Mouse (Mus musculus): Measurements from ENCODE around the gene Hist1h3e. TPM values are rescaled to one million over a fixed set of nuclear protein-coding genes. Genes with fewer than 3 reads are reported as not detected.
"Not testable (repeated sequence)": the region's sequence is repeated elsewhere in the genome, so short reads cannot be mapped to it uniquely, and the experiment has no call there.

The Hist1h3e gene
- 3.5 and 4.3 TPM in 2 replicates for polyA plus RNA-seq (2015; fragmentation: Nextera tagmentation; extraction: Ambion mirVana)

DNA sequence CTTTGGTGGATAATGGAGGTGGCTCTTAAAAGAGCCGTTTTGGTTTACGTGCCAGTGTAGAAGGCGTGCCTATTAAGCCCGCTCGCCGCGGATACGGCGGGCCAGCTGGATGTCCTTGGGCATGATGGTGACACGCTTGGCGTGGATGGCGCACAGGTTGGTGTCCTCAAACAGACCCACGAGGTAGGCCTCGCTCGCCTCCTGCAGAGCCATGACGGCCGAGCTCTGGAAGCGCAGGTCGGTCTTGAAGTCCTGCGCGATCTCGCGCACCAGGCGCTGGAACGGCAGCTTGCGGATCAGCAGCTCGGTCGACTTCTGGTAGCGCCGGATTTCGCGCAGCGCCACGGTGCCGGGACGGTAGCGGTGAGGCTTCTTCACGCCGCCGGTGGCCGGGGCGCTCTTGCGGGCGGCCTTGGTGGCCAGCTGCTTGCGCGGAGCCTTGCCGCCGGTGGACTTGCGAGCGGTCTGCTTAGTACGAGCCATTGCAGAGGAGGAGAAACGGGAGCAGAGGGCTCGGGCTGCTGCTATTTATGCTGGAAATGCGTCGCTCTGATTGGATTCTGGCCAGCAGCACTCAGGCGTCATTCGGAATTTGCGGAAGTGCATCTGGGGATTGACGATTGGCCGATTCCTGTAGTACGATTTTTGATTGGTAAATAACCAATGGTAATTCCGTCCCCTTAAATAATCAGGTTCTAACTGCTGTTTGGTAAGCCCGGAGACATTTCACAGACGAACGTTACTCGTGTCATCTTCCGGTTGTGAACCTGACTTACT lies at the start of gene Hist1h3e:
Hist1h3e (minus strand) TSS at position 487 of the 777 bp plus-strand sequence.
- H3K27me3 ChIP-seq (replicated peaks); H3K36me3 ChIP-seq; H3K9me3 ChIP-seq; H3K4me1 ChIP-seq (replicated peaks): not testable (repeated sequence)
- Histone ChIP-seq H3K27ac (peak within 1 kb of the TSS; percentile 93), H3K9ac (peak within 1 kb of the TSS; percentile 49), H3K4me3 (replicated peaks) (peak within 1 kb of the TSS; percentile 42), H3K4me2 (replicated peaks) (peak within 1 kb of the TSS; percentile 63)
- under 1% methylated on average over 43 of the region's 67 CpGs for WGBS
- peak; percentile 96 for ATAC-seq

DNA sequence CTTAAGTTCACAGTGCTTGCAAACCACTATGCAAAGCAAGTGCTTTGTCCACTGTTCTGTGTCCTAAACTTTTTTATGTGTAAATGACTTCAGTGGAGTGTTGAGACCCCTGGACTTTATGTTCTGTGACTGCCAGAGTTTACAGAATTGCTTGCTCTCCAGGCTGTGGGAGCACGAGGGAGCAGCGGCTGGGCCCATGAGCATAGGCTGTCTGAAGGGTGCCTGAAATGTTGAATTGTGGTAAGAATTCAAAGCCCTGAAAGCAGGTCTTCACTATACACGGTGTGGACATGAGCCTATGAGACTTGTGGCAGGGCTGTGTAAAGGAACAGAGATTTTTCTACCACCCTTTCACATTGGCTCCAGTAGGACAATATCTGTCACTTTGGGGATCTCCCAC lies 49.5 kb upstream of the Hist1h3e start:
- 83% methylated on average over 3 of the region's 3 CpGs for WGBS
- H3K4me3 ChIP-seq (replicated peaks): no peak overlapping the region
- ATAC-seq: no peak
- no peaks in the 10 kb centered on the region for H3K9me3 ChIP-seq
- H3K36me3 ChIP-seq: no peaks in the 10 kb centered on the region
- no peaks in the 10 kb centered on the region for H3K4me1 ChIP-seq (replicated peaks)
- no peak overlapping the region for H3K27ac ChIP-seq
- H3K9ac ChIP-seq: no peak overlapping the region
- no peak overlapping the region for H3K4me2 ChIP-seq (replicated peaks)
- no peaks in the 10 kb centered on the region for H3K27me3 ChIP-seq (replicated peaks)

DNA sequence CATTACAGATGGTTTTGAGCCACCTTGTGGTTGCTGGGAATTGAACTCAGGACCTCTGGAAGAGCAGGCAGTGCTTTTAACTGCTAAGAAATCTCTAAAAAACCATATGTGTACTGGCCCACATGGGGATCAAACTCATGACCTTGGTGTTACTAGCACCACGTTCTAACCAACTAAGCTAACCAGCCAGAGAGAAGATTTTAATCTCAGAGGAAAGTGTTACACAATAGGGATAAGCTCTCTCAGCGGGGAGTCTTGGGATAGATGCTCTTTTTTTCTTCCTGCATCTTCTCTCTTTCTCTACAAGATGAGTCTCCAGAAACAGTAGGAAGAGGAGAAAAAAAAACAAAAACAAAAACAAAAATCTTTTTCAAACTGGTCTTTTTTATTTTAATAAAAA lies 48.2 kb upstream of the Hist1h3e start:
- Histone ChIP-seq H3K36me3 (no peaks in the 10 kb centered on the region), H3K4me1 (replicated peaks) (no peaks in the 10 kb centered on the region), H3K27ac (no peak overlapping the region), H3K9ac (no peak overlapping the region), H3K27me3 (replicated peaks) (no peaks in the 10 kb centered on the region), H3K9me3 (no peaks in the 10 kb centered on the region), H3K4me3 (replicated peaks) (no peak overlapping the region), H3K4me2 (replicated peaks) (no peak overlapping the region)
- no peak for ATAC-seq
- WGBS: 79% methylated on average over 2 of the region's 2 CpGs

DNA sequence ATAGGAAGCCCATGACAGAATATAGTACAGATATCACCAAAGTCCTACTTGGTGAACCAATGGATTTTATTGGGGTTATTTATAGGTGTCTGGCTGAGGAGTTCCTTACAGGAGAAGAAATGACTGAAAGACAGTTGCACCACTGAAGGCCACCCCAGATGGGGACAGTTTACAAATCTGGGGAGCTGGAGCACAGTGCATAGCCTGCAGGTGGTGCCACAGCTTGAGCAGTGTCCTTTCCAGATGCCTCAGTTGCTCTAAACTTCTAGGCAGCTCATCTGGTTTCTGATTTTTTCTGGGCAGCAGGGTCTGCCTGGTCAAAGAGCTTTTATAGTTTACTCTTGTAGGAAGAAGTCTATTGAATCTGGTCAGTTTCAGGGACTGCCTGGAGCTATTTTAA lies 47.7 kb upstream of the Hist1h3e start:
- no peak overlapping the region for H3K9ac ChIP-seq

DNA sequence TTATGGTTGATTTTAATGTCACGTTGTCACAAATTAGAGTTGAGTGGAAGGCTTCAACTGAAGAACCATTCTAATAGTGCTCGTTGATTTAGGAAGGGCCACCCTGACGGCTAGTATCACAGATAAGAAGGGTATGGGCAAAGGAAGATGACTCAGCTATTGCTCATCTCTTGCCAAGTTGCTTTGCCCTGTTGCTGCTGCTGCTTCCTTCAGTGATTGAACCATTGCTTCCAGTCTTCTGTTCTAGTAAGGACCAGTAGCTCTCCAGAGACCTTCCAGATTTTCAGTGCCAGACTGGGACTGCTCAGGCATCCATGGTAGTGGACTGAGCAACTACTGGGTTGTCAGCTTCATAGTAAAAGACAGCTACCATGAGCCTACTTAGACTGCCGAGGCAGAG lies 47.0 kb upstream of the Hist1h3e start:
- H3K36me3 ChIP-seq: no peaks in the 10 kb centered on the region
- H3K4me2 ChIP-seq (replicated peaks): no peak overlapping the region
- WGBS: 78% methylated on average over 4 of the region's 4 CpGs
- no peak overlapping the region for H3K4me3 ChIP-seq (replicated peaks)
- no peak overlapping the region for H3K9ac ChIP-seq
- no peaks in the 10 kb centered on the region for H3K27me3 ChIP-seq (replicated peaks)
- H3K4me1 ChIP-seq (replicated peaks): no peaks in the 10 kb centered on the region
- ATAC-seq: no peak
- no peaks in the 10 kb centered on the region for H3K9me3 ChIP-seq
- H3K27ac ChIP-seq: no peak overlapping the region

More for the DNA sequence above, 47.7 kb upstream of the Hist1h3e start:
- H3K27ac ChIP-seq: no peak overlapping the region
- H3K36me3 ChIP-seq: no peaks in the 10 kb centered on the region
- no peak overlapping the region for H3K4me2 ChIP-seq (replicated peaks)
- H3K27me3 ChIP-seq (replicated peaks): no peaks in the 10 kb centered on the region
- H3K4me1 ChIP-seq (replicated peaks): no peaks in the 10 kb centered on the region
- H3K9me3 ChIP-seq: no peaks in the 10 kb centered on the region
- no peak for ATAC-seq
- H3K4me3 ChIP-seq (replicated peaks): no peak overlapping the region

DNA sequence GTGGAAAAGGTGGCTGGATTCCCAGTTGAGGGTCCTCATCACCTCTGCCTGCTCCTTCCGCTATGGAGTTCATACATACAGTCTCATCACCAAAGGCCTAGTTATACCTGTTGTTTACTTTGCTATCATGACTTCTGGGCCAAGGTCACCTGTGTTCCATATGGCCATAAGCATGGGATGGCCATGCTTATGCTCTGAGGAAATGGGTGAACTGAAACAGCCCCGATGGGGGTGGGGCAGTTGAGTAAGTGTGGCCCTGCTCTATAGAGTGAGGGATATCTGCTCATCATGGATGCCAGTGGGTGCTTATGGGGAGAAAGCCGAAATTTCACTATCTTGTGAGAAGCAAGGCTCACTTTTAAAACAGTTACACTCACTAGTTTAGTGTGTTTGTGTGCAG lies 42.9 kb upstream of the Hist1h3e start:
- no peak for ATAC-seq
- 89% methylated on average over 3 of the region's 3 CpGs for WGBS
- H3K4me2 ChIP-seq (replicated peaks): no peak overlapping the region
- H3K4me1 ChIP-seq (replicated peaks): no peaks in the 10 kb centered on the region
- no peak overlapping the region for H3K27ac ChIP-seq
- H3K27me3 ChIP-seq (replicated peaks): no peaks in the 10 kb centered on the region
- H3K36me3 ChIP-seq: no peaks in the 10 kb centered on the region
- no peak overlapping the region for H3K9ac ChIP-seq
- H3K4me3 ChIP-seq (replicated peaks): no peak overlapping the region
- no peaks in the 10 kb centered on the region for H3K9me3 ChIP-seq

DNA sequence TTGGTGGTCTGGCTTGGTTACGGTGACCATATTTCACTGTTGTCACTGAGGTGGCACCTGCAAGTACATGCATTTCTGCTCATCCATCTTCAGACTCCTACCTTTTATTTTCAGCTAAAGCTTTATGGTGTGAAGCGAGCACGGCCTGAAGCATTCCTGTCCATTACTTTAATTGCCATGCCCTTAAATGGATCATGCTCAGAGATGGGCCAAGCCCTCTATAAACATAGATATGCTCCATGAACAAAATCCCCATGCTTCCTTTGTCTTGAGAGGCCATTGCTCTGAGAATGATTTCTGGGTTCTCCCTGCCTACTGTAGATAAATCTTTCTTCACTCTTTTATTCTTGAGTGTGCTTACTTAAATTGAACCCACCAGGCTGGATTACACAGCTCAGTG lies 42.3 kb upstream of the Hist1h3e start:
- no peak for ATAC-seq
- no peak overlapping the region for H3K9ac ChIP-seq
- no peak overlapping the region for H3K27ac ChIP-seq
- no peaks in the 10 kb centered on the region for H3K4me1 ChIP-seq (replicated peaks)
- no peaks in the 10 kb centered on the region for H3K27me3 ChIP-seq (replicated peaks)
- 82% methylated on average over 3 of the region's 3 CpGs for WGBS
- H3K36me3 ChIP-seq: no peaks in the 10 kb centered on the region
- no peaks in the 10 kb centered on the region for H3K9me3 ChIP-seq
- H3K4me3 ChIP-seq (replicated peaks): no peak overlapping the region
- H3K4me2 ChIP-seq (replicated peaks): no peak overlapping the region

DNA sequence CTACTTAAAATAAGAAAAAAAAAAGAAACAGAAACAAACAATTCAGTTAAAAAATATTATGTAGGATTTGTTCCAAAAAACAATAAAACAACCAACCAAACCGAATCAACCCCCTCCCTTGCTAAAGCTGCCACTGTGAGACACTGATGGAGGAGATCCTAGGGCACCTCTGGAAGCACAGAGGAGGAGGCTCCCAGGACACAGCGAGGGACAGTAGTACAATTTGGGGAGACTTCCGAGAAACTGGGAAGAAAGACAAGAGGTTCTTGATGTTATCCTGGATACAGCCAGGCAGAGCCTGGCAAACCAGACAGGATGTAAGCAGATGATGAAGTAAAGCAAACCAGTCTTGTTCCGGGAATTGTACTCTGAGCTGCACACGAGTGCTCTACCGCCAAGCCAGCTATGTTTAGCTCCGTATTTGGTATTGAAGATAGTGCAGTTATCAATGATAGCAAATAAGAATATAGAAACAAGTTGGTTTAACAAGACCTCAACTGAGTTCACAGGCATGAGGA lies 41.1 kb upstream of the Hist1h3e start:
- 66% methylated on average over 7 of the region's 7 CpGs for WGBS
- Histone ChIP-seq H3K4me1 (replicated peaks) (no peaks in the 10 kb centered on the region), H3K4me2 (replicated peaks) (no peak overlapping the region), H3K27ac (no peak overlapping the region), H3K4me3 (replicated peaks) (no peak overlapping the region), H3K36me3 (no peaks in the 10 kb centered on the region), H3K9ac (no peak overlapping the region), H3K27me3 (replicated peaks) (no peaks in the 10 kb centered on the region), H3K9me3 (no peaks in the 10 kb centered on the region)
- ATAC-seq: no peak

DNA sequence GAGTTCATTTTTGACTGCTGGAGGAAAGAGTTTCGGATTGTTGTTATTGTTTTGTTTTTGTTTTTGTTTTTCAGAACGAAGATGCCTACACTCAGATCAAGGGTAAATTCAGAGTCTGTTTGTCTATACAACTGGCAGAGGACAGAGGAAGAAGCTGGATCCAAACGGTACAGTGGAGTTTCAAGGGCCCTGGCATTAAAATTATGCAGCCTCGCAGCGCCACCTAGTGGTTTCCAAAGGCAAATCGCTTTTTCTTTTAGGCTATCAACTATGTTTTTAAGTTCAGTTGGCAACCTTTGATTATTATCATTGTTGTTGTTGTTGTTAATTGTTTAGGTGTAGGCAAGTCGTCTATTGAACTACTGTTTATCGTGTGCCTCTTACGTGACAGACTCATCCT lies 35.8 kb upstream of the Hist1h3e start:
- no peaks in the 10 kb centered on the region for H3K36me3 ChIP-seq
- WGBS: 7% methylated on average over 9 of the region's 9 CpGs

DNA sequence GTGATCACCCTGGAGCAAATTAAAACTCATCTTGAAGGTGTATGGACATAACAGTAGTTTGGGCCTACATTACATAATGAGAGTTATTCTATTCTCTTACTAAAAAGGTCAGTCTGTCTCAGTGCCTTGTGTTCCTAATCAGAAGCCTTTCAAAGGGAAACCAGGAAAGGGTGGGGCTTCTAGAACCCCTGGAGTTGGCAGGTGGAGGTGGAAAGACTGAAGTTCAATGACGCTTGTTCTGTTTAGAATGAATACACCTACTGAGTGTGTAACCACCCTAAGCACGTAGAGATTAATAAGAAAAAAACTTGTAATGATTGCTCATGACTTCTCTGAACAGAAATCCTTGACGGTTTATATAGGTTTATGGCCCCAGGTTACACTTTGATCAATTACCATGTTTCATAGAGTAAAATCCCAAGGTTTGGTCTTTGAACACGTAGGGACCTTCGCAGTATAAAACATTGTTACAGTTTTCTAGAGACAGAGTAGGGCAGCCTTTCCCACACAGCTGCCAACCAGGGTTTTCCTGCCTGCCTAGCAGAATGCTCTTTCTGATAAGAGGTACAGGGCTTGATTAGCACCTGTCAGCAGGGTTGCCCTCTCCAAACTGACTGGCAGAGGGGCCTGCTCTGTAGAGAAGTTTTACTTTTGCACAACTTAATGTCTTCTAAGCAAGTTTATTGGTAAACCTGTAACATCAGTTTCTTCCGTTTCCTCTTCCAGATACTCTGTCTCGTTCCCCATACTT lies 33.6 kb upstream of the Hist1h3e start:
- Histone ChIP-seq H3K36me3 (no peaks in the 10 kb centered on the region), H3K9ac (no peak overlapping the region), H3K4me2 (replicated peaks) (no peak overlapping the region), H3K4me3 (replicated peaks) (no peak overlapping the region), H3K27me3 (replicated peaks) (no peaks in the 10 kb centered on the region), H3K27ac (peak overlapping the region; percentile 66), H3K9me3 (no peaks in the 10 kb centered on the region), H3K4me1 (replicated peaks) (0 out of 2 replicates have a peak, but pooled peaks cover 4% of the 10 kb centered on the region)
- WGBS: 72% methylated on average over 7 of the region's 7 CpGs
- ATAC-seq: peak; percentile 92

More for the DNA sequence above, 35.8 kb upstream of the Hist1h3e start:
- no peak overlapping the region for H3K4me3 ChIP-seq (replicated peaks)
- no peak overlapping the region for H3K4me2 ChIP-seq (replicated peaks)
- 0 out of 2 replicates have a peak, but pooled peaks cover 4% of the 10 kb centered on the region for H3K4me1 ChIP-seq (replicated peaks)
- ATAC-seq: no peak
- no peaks in the 10 kb centered on the region for H3K9me3 ChIP-seq
- H3K9ac ChIP-seq: no peak overlapping the region
- H3K27ac ChIP-seq: no peak overlapping the region
- no peaks in the 10 kb centered on the region for H3K27me3 ChIP-seq (replicated peaks)

DNA sequence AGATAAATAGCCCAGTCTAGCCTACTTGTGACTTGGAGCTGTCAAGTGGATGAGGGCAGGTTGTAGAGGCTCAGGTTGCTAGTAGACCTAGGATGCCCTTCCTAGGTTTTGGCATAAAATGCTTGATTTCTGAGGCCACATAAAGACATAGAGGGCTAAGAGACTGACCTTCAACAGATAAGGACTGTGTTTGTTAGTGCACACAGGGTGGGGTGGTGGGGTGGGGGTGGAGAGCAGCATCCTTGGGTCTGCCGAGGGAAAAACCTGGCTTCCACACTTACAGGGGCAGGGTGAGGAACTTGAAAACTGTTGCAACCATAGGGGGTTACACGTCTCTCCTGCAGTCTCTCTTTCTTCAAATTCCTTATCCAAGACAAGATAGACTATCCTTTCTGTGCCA lies 33.0 kb upstream of the Hist1h3e start:
- Histone ChIP-seq H3K27ac (no peak overlapping the region), H3K36me3 (no peaks in the 10 kb centered on the region), H3K4me1 (replicated peaks) (0 out of 2 replicates have a peak, but pooled peaks cover 4% of the 10 kb centered on the region), H3K9ac (no peak overlapping the region), H3K27me3 (replicated peaks) (no peaks in the 10 kb centered on the region), H3K9me3 (no peaks in the 10 kb centered on the region), H3K4me3 (replicated peaks) (no peak overlapping the region), H3K4me2 (replicated peaks) (no peak overlapping the region)
- WGBS: 71% methylated on average over 2 of the region's 2 CpGs
- no peak for ATAC-seq

DNA sequence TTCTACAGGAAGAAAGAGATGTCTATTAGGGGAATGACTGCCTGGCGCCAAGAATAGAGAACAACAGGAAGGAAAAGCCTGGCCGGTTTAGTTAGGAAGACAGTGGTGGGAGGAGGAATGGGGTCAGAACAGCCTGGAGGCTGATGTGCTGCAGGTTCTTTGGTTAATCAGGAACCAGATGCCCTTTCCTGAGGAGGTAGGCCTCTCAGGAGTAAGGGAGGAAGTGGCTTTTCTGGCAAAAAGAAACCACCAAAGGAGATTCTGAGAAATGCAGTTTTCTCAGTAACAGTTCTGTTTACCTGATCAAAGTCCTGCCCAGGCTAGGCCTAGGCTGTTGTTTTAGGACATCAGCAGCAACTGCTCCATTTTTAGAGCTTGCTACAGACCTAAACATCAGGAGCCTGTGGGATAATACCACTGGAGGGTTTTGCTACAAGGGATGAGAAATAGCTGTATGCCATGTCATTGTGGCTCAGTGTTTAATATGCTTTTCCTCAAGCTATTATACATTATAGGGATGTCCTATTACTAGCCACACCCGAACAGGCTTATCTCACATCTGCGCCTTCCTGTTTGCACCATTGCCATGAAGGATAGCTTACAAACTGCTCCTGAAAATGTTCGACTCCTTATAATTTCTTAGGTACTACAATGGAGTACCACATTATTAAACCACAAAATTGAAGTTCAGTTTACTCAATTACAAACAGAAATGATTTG lies 31.0 kb upstream of the Hist1h3e start:
- Histone ChIP-seq H3K27me3 (replicated peaks) (no peaks in the 10 kb centered on the region), H3K27ac (peak overlapping the region; percentile 68), H3K4me3 (replicated peaks) (no peak overlapping the region), H3K9me3 (no peaks in the 10 kb centered on the region), H3K4me2 (replicated peaks) (no peak overlapping the region), H3K9ac (no peak overlapping the region), H3K4me1 (replicated peaks) (0 out of 2 replicates have a peak, but pooled peaks cover 4% of the 10 kb centered on the region), H3K36me3 (no peaks in the 10 kb centered on the region)
- WGBS: 55% methylated on average over 5 of the region's 5 CpGs
- peak; percentile 43 for ATAC-seq
